Mouse (Mus musculus) stomach, embryonic 14.5 days (tissue): ENCODE measurements around the gene Hspa12a. TPM values are rescaled to one million over a fixed set of nuclear protein-coding genes. Genes with fewer than 3 reads are reported as not detected.
A peak's percentile ranks its signal among the peaks of the same experiment; 100 is the strongest.

Experiments
- ATAC-seq: fragments of 200-750 bp; cut with Nextera tagmentation; 2 replicates; pipeline ENCODE4 v1.8.0; 2017; ENCODE audit warnings: low read depth, moderate TSS enrichment; ENCODE audit not compliant: insufficient number of reproducible peaks, insufficient read depth, low FRiP score
- H3K27ac ChIP-seq: fragments of 300-500 bp; sonication (generic); 2 replicates; pipeline ENCODE4 v1.5.1; 2014; ENCODE audit warnings: mild to moderate bottlenecking, low read length, moderate library complexity, mixed read lengths
- H3K27me3 ChIP-seq: fragments of 300-500 bp; sonication (generic); 2 replicates; pipeline ENCODE4 v1.6.1; 2014; ENCODE audit warnings: low read length, control low read depth, mixed read lengths; ENCODE audit not compliant: control insufficient read depth, insufficient read depth
- H3K36me3 ChIP-seq: fragments of 300-500 bp; sonication (generic); 2 replicates; pipeline ENCODE4 v1.6.1; 2014; ENCODE audit warnings: mild to moderate bottlenecking, control low read depth, low read length, moderate library complexity, mixed read lengths; ENCODE audit not compliant: control insufficient read depth, insufficient read depth
- H3K4me1 ChIP-seq: fragments of 300-500 bp; sonication (generic); 2 replicates; pipeline ENCODE4 v1.6.1; 2014; ENCODE audit warnings: low read length, control low read depth, mixed read lengths; ENCODE audit not compliant: control insufficient read depth, insufficient read depth
- H3K4me2 ChIP-seq: fragments of 300-500 bp; sonication (generic); replicated peaks from 2 replicates; pipeline ENCODE4 v1.6.1; 2014; ENCODE audit warnings: low read depth, low read length, control low read depth
- H3K4me3 ChIP-seq: fragments of 300-500 bp; sonication (generic); 2 replicates; pipeline ENCODE4 v1.5.1; 2014; ENCODE audit warnings: low read depth, low read length, control low read depth
- H3K9ac ChIP-seq: fragments of 300-500 bp; sonication (generic); replicated peaks from 2 replicates; pipeline ENCODE4 v1.6.1; 2014; ENCODE audit warnings: low read depth, mild to moderate bottlenecking, control low read depth, low read length, moderate library complexity, mixed read lengths
- H3K9me3 ChIP-seq: fragments of 300-500 bp; sonication (generic); 2 replicates; pipeline ENCODE4 v1.6.1; 2016; ENCODE audit warnings: low read depth, low read length, control low read depth; ENCODE audit not compliant: control insufficient read depth
- WGBS: fragments of 180-500 bp; shearing (Covaris S2); extraction: QIAGEN DNeasy Blood & Tissue Kit; methylation state at CpG from one replicate; pipeline ENCODE4 v1.1.7; 2014; 5-methylcytosine and 5-hydroxymethylcytosine counted together
- polyA plus RNA-seq: library from polyadenylated mRNA; unstranded; fragments of >200 nt; fragmentation: Nextera tagmentation; extraction: Ambion mirVana; gene quantifications from 2 replicates; pipeline ENCODE4 v1.2.1, GENCODE M21; 2014

The Hspa12a gene
- polyA plus RNA-seq, 1 experiment from 2014 or later = 5.0 TPM

GRCm38 (mm10) chr19:58970826-58971225 lies 27.4 kb upstream of the Hspa12a start:
- H3K9ac ChIP-seq = no peak overlapping the region
- H3K36me3 ChIP-seq = no peaks in the 10 kb centered on the region
- H3K4me3 ChIP-seq = no peak overlapping the region
- no peaks in the 10 kb centered on the region for H3K27me3 ChIP-seq
- no peak overlapping the region for H3K4me2 ChIP-seq
- no peak for ATAC-seq
- no peaks in the 10 kb centered on the region for H3K9me3 ChIP-seq
- H3K27ac ChIP-seq = no peak overlapping the region
- WGBS = 42% methylated on average over 13 of the region's 13 CpGs
- peaks cover 11% of the 10 kb centered on the region; the same call in 1 of the 2 replicates for H3K4me1 ChIP-seq

- H3K27me3 ChIP-seq = no peaks in the 10 kb centered on the region
- H3K4me2 ChIP-seq = peak overlapping the region; percentile 16
- no peak overlapping the region for H3K9ac ChIP-seq
- no peaks in the 10 kb centered on the region for H3K36me3 ChIP-seq
- H3K4me1 ChIP-seq = peaks cover 11% of the 10 kb centered on the region; the same call in 1 of the 2 replicates
- H3K9me3 ChIP-seq = no peaks in the 10 kb centered on the region
- no peak overlapping the region for H3K4me3 ChIP-seq
- 17% methylated on average over 15 of the region's 15 CpGs for WGBS
- no peak for ATAC-seq
- peak overlapping the region; percentile 10; the same call in 1 of the 2 replicates for H3K27ac ChIP-seq
These were observed 25.5 kb upstream of the Hspa12a start for GRCm38 (mm10) chr19:58968731-58969506.

- H3K4me2 ChIP-seq = no peak overlapping the region
- no peak for ATAC-seq
- H3K9ac ChIP-seq = no peak overlapping the region
- no peaks in the 10 kb centered on the region for H3K4me1 ChIP-seq
- WGBS = 66% methylated on average over 8 of the region's 8 CpGs
- no peak overlapping the region for H3K27ac ChIP-seq
- H3K9me3 ChIP-seq = no peaks in the 10 kb centered on the region
- H3K36me3 ChIP-seq = no peaks in the 10 kb centered on the region
- H3K27me3 ChIP-seq = no peaks in the 10 kb centered on the region
- no peak overlapping the region for H3K4me3 ChIP-seq
These were observed 19.6 kb upstream of the Hspa12a start for GRCm38 (mm10) chr19:58963011-58963410.

GRCm38 (mm10) chr19:58954779-58955178 lies 11.3 kb upstream of the Hspa12a start:
- no peaks in the 10 kb centered on the region for H3K4me1 ChIP-seq
- H3K36me3 ChIP-seq = no peaks in the 10 kb centered on the region
- no peak overlapping the region for H3K9ac ChIP-seq

DNA sequence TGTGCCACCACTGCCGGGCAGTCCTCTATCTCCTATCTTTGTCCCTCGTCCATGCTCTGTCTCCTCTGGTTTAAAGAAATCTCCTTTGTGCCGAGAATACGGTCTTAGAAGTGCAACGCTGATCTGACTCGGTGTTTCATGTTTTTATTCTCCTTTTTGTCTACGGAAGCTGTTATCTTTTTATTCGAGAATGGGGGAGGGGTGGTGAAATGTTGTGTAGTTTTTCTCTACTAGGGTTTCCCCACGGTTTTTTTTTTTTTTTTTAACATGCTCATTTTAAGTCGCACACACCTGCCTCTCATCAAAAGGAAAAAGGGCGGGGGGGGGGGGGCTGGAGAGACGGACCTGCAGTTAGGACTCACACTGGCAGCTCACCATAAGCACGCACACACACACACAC lies 8.8 kb upstream of the Hspa12a start:
- H3K27ac ChIP-seq = no peak overlapping the region
- WGBS = 64% methylated on average over 12 of the region's 13 CpGs

More at GRCm38 (mm10) chr19:58954779-58955178, 11.3 kb upstream of the Hspa12a start:
- H3K4me3 ChIP-seq = no peak overlapping the region
- WGBS = 89% methylated on average over 8 of the region's 8 CpGs
- H3K27ac ChIP-seq = no peak overlapping the region
- H3K27me3 ChIP-seq = no peaks in the 10 kb centered on the region; the same call in 1 of the 2 replicates
- no peaks in the 10 kb centered on the region for H3K9me3 ChIP-seq
- ATAC-seq = no peak
- H3K4me2 ChIP-seq = no peak overlapping the region

DNA sequence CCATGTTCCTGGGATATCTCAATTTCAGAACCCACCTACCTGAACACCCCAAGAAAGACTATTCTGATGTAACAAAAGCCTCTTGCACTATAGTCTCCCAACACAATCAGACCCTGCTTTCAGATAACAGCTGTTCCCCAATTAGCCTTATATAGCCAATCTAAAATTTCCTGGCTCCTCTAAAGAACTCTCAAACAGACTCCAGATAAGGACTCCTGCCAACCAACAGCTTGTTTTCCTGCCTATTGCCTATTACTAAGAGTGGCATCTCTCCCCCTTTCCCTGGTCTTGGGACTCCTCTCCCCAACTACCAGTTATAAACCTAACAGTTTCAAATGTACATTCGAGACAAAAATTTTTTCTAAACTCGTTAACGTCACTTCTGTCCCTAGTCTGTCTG lies 8.1 kb upstream of the Hspa12a start:
- Histone ChIP-seq H3K4me3 (no peak overlapping the region), H3K4me2 (no peak overlapping the region), H3K9me3 (no peaks in the 10 kb centered on the region), H3K27ac (no peak overlapping the region), H3K36me3 (no peaks in the 10 kb centered on the region), H3K27me3 (no peaks in the 10 kb centered on the region; the same call in 1 of the 2 replicates), H3K9ac (no peak overlapping the region), H3K4me1 (no peaks in the 10 kb centered on the region)
- ATAC-seq = no peak
- 87% methylated on average over 3 of the region's 3 CpGs for WGBS

More for the DNA sequence above, 8.8 kb upstream of the Hspa12a start:
- no peak overlapping the region for H3K9ac ChIP-seq
- no peaks in the 10 kb centered on the region; the same call in 1 of the 2 replicates for H3K27me3 ChIP-seq
- H3K4me2 ChIP-seq = no peak overlapping the region
- H3K36me3 ChIP-seq = no peaks in the 10 kb centered on the region
- H3K9me3 ChIP-seq = no peaks in the 10 kb centered on the region
- no peaks in the 10 kb centered on the region for H3K4me1 ChIP-seq
- ATAC-seq = no peak
- H3K4me3 ChIP-seq = no peak overlapping the region

GRCm38 (mm10) chr19:58945959-58946358 lies 2.5 kb upstream of the Hspa12a start:
- no peaks in the 10 kb centered on the region for H3K9me3 ChIP-seq
- H3K27me3 ChIP-seq = no peaks in the 10 kb centered on the region
- no peak overlapping the region for H3K27ac ChIP-seq
- H3K4me1 ChIP-seq = peaks cover 6% of the 10 kb centered on the region; the same call in 1 of the 2 replicates
- WGBS = 84% methylated on average over 7 of the region's 7 CpGs
- H3K4me2 ChIP-seq = no peak overlapping the region
- no peaks in the 10 kb centered on the region for H3K36me3 ChIP-seq
- no peak for ATAC-seq
- H3K9ac ChIP-seq = no peak overlapping the region
- no peak overlapping the region for H3K4me3 ChIP-seq

GRCm38 (mm10) chr19:58933062-58933461 lies 10.4 kb downstream of the Hspa12a start:
- Histone ChIP-seq H3K36me3 (no peaks in the 10 kb centered on the region), H3K4me3 (no peak overlapping the region), H3K9ac (no peak overlapping the region), H3K27me3 (0 out of 2 replicates have a peak, but pooled peaks cover 5% of the 10 kb centered on the region), H3K27ac (no peak overlapping the region), H3K9me3 (no peaks in the 10 kb centered on the region), H3K4me2 (no peak overlapping the region), H3K4me1 (no peaks in the 10 kb centered on the region)
- no peak for ATAC-seq
- WGBS = 20% methylated on average over 4 of the region's 4 CpGs
